Mouse (Mus musculus): ENCODE results near the gene Cacul1. TPM values are rescaled to one million over a fixed set of nuclear protein-coding genes. Genes with fewer than 3 reads are reported as not detected.
"Not testable (repeated sequence)": the region's sequence is repeated elsewhere in the genome, so short reads cannot be mapped to it uniquely, and the experiment has no call there.

The Cacul1 gene
- 20.9 and 22.5 TPM in 2 replicates for polyA plus RNA-seq (2012; rRNA removed)

- Histone ChIP-seq H3K4me3 (ENCODE audit: insufficient read depth, low read length) (peak within 1 kb of the TSS; percentile 60), H3K27ac (ENCODE audit: insufficient read depth, low read length) (peak within 1 kb of the TSS; percentile 79), H3K4me1 (ENCODE audit: control insufficient read depth, insufficient read depth, low read length) (peaks cover 4% of the 10 kb centered on the region)
- TF ChIP-seq CTCF (IDR thresholded peaks at IDR 0.05; ENCODE audit: extremely low read depth, insufficient read depth, low read length) = no peak
- peak; percentile 75 for TF ChIP-seq POLR2A (IDR thresholded peaks at IDR 0.05; ENCODE audit: extremely low read depth, insufficient read depth, low read length)
These were observed at the start of gene Cacul1 for GRCm38 (mm10) chr19:60580582-60581339. Gene Cacul1, minus strand, starts transcription at chr19:60581025.

DNA sequence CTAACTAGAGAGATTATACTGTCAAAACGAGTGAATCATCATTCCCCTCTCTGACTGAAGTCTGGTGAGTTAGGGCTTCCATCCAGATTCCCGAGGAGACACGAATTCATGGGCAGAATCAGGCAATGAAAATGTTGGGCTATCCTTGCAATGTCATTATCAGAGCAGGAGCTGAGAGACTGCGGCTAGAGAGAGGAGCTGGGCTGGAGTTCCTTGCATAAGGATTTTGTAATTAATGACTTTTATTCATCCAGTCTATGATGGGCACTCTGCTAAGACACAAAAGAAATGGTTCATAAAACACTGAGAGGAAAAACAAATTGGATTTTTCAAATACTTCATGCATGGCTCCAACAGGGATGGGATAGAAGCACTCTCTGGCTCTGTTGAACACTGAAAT, 38.6 kb upstream of the Cacul1 start:
- TF ChIP-seq CTCF (IDR thresholded peaks at IDR 0.05; ENCODE audit: extremely low read depth, insufficient read depth, low read length) = no peak
- no peak for TF ChIP-seq POLR2A (IDR thresholded peaks at IDR 0.05; ENCODE audit: extremely low read depth, insufficient read depth, low read length)
- no peaks in the 10 kb centered on the region for H3K4me1 ChIP-seq (ENCODE audit: control insufficient read depth, insufficient read depth, low read length)

DNA sequence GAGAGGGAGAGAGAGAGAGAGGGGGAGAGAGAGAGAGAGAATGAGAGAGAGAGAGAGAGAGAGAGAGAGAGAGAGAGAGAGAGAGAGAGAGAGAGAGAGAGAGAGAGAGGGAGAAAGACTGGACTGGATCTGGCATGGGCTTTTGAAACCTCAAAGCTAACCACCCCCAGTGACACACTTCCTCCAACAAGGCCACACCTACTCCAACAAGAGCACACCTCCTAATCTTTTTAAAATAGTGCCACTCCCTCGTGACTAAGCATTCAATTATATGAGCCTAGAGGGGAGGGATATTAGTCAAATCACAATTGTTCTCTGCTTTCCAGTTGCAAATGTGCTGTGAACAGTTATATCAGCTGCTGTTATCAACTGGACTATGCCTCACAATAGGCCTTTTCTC, 36.2 kb upstream of the Cacul1 start:
- no peak for TF ChIP-seq POLR2A (IDR thresholded peaks at IDR 0.05; ENCODE audit: extremely low read depth, insufficient read depth, low read length)
- TF ChIP-seq CTCF (IDR thresholded peaks at IDR 0.05; ENCODE audit: extremely low read depth, insufficient read depth, low read length) = no peak
- H3K4me1 ChIP-seq (ENCODE audit: control insufficient read depth, insufficient read depth, low read length) = no peaks in the 10 kb centered on the region

More for the DNA sequence above, 38.6 kb upstream of the Cacul1 start:
- H3K27ac ChIP-seq (ENCODE audit: insufficient read depth, low read length) = no peak overlapping the region
- no peak overlapping the region for H3K4me3 ChIP-seq (ENCODE audit: insufficient read depth, low read length)

DNA sequence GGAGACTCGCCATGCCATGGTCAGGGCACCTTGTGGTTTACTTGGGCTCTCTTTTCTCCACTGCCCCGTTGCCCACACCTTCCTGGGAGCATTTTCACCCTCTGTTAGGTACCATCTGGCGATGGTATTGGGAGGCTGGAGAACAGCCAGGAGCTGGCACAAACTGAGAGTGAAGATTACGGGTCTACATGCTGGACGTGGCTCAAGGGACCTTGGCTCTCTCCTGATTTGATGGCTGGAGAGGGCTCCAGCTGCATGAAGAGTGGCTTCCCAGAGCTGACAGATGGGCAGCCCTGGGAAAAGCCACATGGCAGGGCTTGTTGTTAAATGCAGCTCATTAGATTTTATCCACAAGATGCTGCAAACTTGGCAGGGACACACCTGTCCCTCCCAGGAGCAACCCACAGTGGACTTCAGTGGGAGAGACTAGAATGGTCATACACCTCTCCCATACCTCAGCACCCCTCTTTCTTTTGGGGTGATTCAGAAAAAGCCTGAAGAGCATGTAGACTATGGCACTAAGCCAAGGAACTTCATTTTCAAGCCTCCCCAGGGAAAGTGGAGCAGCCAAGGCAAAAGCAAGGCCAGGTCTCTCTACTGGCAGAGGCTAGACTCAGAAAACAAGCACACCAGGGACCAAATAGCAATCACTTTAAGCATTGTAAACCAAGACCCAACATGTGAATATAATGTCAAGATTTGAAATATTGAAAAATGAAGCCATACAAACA, 34.8 kb upstream of the Cacul1 start:
- TF ChIP-seq CTCF (IDR thresholded peaks at IDR 0.05; ENCODE audit: extremely low read depth, insufficient read depth, low read length) (no peak), POLR2A (IDR thresholded peaks at IDR 0.05; ENCODE audit: extremely low read depth, insufficient read depth, low read length) (no peak)
- no peak overlapping the region for H3K27ac ChIP-seq (ENCODE audit: insufficient read depth, low read length)
- no peaks in the 10 kb centered on the region for H3K4me1 ChIP-seq (ENCODE audit: control insufficient read depth, insufficient read depth, low read length)
- H3K4me3 ChIP-seq (ENCODE audit: insufficient read depth, low read length) = no peak overlapping the region

More for the DNA sequence above, 36.2 kb upstream of the Cacul1 start:
- H3K4me3 ChIP-seq (ENCODE audit: insufficient read depth, low read length) = no peak overlapping the region
- no peak overlapping the region for H3K27ac ChIP-seq (ENCODE audit: insufficient read depth, low read length)

- Histone ChIP-seq H3K4me3 (ENCODE audit: insufficient read depth, low read length) (no peak overlapping the region), H3K4me1 (ENCODE audit: control insufficient read depth, insufficient read depth, low read length) (no peaks in the 10 kb centered on the region), H3K27ac (ENCODE audit: insufficient read depth, low read length) (no peak overlapping the region)
- TF ChIP-seq POLR2A (IDR thresholded peaks at IDR 0.05; ENCODE audit: extremely low read depth, insufficient read depth, low read length) = no peak
- peak; percentile 21; the same call in 1 of the 2 replicates for TF ChIP-seq CTCF (IDR thresholded peaks at IDR 0.05; ENCODE audit: extremely low read depth, insufficient read depth, low read length)
These were observed 30.8 kb upstream of the Cacul1 start for GRCm38 (mm10) chr19:60611525-60612215.

DNA sequence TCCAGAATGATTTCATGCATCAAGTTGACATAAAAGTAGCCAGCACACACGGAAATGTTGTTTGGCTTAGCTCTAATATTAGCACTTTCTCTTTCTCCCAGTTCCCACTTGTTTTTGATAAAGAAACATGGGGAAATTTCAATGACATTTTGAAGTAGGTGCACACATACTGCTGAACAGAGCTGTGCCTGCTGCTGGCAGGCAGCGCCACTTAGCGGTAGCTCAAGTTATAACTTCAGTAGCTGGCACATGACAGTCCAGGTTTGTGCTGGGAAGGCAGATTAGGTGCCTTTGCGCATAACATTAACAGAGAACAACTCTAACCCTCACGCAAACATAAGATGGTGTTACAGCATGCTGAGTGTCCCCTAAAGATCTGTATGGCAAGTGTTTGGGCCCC, 27.9 kb upstream of the Cacul1 start:
- no peak overlapping the region for H3K27ac ChIP-seq (ENCODE audit: insufficient read depth, low read length)
- H3K4me3 ChIP-seq (ENCODE audit: insufficient read depth, low read length) = no peak overlapping the region
- H3K4me1 ChIP-seq (ENCODE audit: control insufficient read depth, insufficient read depth, low read length) = no peaks in the 10 kb centered on the region
- TF ChIP-seq POLR2A (IDR thresholded peaks at IDR 0.05; ENCODE audit: extremely low read depth, insufficient read depth, low read length) (no peak), CTCF (IDR thresholded peaks at IDR 0.05; ENCODE audit: extremely low read depth, insufficient read depth, low read length) (peak; percentile 28; the same call in 1 of the 2 replicates)

DNA sequence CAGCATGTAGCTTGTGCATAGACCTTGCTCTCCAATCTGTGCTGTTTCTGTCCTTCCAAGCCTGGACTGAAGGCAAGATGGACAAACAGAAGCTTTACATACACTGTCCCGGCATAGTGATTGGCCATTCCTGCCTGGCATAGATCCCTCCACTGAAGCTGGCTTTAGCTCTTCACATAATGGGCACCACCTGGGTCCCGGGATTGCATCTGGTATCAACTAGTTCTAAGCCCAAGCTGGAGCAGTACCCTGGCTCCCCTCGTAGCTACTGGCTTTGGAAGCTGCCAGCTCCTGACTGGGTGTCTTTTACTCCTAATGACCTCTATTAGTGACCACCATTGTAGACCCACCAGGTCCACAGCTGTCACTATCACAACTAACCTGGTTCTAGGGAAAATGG, 22.8 kb upstream of the Cacul1 start:
- H3K27ac ChIP-seq (ENCODE audit: insufficient read depth, low read length) = no peak overlapping the region
- no peaks in the 10 kb centered on the region for H3K4me1 ChIP-seq (ENCODE audit: control insufficient read depth, insufficient read depth, low read length)
- no peak for TF ChIP-seq CTCF (IDR thresholded peaks at IDR 0.05; ENCODE audit: extremely low read depth, insufficient read depth, low read length)
- TF ChIP-seq POLR2A (IDR thresholded peaks at IDR 0.05; ENCODE audit: extremely low read depth, insufficient read depth, low read length) = no peak
- no peak overlapping the region for H3K4me3 ChIP-seq (ENCODE audit: insufficient read depth, low read length)

- not testable (repeated sequence) for H3K4me3 ChIP-seq (ENCODE audit: insufficient read depth, low read length); H3K4me1 ChIP-seq (ENCODE audit: control insufficient read depth, insufficient read depth, low read length); H3K27ac ChIP-seq (ENCODE audit: insufficient read depth, low read length)
These were observed 21.2 kb upstream of the Cacul1 start for GRCm38 (mm10) chr19:60602066-60602465.

GRCm38 (mm10) chr19:60598025-60598697, 17.3 kb upstream of the Cacul1 start:
- Histone ChIP-seq H3K27ac (ENCODE audit: insufficient read depth, low read length) (no peak overlapping the region), H3K4me1 (ENCODE audit: control insufficient read depth, insufficient read depth, low read length) (no peaks in the 10 kb centered on the region), H3K4me3 (ENCODE audit: insufficient read depth, low read length) (no peak overlapping the region)
- TF ChIP-seq POLR2A (IDR thresholded peaks at IDR 0.05; ENCODE audit: extremely low read depth, insufficient read depth, low read length) = no peak
- no peak for TF ChIP-seq CTCF (IDR thresholded peaks at IDR 0.05; ENCODE audit: extremely low read depth, insufficient read depth, low read length)
